Mouse (Mus musculus): Measurements from ENCODE around the gene Rtn4rl2.

The Rtn4rl2 gene

DNA sequence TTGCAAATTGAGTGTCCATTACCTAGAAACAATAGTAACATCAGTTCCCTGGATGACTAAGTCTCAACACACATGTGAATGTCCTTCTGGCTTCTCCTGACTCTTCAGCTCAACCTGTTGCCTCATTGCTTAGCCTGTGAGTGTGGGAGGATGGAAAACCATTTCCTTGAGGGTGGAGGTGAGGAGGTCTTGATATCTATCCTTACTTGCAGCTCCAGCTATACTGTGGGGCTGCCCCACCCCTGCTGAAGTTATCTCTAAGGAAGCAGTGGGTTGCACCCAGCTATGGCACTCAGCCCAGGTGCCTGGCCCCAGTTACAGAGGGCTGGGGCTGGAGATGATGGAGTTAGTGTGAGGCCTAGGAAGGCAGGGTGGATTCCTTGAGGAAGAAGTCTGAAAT is 44.6 kb downstream of the Rtn4rl2 start:
- DNase-seq = no peak

DNA sequence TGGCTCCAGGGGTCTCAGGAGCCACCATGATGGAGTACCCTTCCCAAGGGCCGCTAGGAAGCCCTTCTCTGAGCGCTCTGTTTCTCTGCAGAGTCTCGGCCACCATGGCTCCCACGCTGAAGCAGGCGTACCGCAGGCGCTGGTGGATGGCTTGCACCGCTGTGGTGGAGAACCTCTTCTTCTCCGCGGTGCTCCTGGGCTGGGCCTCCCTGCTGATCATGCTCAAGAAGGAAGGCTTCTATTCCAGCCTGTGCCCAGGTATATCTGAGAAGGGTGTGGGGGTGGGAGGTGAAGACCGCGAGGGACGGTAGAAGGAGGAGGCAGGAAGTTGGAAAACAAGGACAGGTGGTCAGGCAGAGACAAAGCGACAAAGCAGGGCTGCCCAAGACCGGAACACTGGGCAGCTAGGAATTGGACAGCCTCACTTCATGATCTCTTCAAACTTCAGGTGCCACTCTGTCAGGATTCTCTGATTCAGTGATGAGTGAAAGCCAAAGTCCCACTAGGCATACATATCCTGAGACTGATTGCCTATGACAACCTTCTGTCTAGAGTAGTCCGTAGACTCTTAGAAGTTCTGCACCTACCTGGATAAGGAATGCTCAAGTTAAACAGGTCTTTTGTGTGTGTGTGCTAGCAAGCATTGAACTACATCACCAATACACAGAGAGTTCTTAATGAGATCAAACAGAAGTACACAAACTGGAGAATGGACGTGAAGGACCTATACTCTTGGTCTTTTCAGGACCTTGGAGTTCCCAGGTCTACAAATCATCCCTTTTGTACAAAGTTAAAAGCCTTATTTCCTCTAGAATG is 45.6 kb downstream of the Rtn4rl2 start:
- DNase-seq = no peak

DNA sequence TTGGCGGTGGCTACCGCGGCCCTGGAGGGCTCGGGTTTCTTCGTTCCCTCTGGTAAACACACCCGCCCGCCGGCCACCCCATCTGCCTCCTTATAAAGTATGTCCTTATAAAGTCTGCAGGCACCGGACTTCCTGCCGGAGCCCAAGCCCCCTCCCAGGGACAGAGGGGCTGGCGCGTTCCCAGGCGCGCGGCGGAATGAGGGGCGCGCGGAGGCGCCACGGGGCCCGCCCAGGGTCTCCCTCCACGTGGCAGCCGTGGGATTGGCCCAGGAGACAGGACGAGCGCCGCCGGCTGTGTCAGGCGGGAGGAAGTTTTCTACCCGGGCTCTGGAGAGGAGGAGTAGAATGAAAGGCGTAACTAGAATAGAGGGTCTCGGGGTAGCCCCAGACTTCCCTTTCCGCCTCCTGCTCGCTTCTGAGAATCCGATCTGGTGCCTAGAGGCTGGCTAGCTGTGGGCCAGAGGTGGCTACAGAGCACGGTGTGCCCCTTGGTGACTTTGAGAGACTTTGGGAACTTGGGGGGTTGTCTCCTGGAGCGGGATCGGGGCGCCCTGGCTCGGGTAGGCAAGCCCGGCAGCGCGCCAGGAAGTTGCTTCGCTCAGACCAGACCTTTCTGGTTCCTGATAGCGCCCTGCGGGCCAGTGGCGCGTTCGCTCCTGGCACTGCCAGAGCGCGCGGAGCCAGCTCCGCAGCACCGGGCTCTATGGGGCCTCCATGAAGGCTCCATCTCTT is 46.3 kb downstream of the Rtn4rl2 start:
- peak; percentile 38 for DNase-seq

DNA sequence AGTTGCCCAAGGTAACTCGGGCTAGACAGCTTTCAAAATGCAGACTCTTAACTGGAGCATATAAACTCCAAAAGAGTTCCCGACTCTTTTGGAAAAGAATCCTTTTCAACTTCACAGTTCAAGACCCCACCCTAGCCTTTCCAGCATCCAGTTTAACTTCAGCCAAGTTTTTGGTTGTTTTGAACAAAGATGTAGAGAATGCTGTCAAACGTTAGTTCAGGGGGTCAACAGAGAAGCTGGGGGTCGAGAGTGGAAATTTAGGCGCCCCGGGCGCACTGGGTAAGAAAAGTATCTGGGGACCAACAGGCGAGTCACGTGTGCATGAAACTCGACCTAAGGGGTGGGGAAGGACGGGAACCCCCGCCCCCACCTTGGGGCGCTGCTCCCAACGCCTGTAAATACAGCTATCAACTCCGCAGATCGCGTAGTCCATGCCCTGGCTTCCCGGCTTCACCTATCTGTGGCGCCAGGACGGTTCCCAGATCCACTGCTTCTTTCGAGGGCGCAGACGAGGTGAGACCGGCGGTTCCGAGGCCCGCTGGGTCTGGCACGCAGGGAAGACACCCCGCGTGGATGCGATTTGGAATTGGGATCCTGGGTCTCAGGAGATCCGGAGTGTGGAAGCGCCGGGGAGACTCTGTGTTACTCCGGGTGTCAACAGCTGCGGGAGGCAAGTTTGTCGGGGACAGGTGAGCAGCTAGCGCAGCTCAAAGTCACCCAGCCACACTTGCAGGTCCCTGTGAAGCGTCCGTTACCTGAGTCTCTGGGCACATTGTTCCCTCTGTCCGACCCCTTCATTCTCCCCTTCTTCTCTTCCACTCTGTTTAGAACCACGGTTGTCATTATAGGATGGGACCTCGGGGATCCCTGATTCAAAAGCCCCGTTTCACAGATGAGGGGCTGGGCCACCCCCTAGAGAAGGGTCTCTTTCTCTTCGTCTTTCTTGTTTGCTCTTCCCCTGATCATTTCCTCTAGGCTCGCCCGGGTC is 47.2 kb downstream of the Rtn4rl2 start:
- DNase-seq = no peak

DNA sequence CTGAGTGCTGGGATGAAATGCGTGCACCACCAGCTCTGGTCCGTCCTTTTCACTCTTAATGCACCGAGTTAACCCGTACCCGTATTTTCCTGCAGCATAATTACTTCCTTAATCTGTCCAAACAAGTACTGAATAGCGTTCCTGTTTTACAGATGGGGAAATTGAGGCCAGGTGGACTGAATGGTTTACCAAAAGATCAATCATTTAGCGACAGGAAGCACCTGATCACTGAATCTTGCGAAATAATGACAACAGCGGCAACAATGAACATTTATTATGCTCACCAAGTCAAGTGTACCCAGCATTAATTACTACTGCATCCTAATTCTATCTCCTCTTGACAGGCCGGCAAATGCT is 47.9 kb downstream of the Rtn4rl2 start, which contains the start of gene Slc43a1:
TSS of gene Slc43a1 (plus strand) at position 258 of the 357 bp plus-strand sequence.
- DNase-seq = no peak

DNA sequence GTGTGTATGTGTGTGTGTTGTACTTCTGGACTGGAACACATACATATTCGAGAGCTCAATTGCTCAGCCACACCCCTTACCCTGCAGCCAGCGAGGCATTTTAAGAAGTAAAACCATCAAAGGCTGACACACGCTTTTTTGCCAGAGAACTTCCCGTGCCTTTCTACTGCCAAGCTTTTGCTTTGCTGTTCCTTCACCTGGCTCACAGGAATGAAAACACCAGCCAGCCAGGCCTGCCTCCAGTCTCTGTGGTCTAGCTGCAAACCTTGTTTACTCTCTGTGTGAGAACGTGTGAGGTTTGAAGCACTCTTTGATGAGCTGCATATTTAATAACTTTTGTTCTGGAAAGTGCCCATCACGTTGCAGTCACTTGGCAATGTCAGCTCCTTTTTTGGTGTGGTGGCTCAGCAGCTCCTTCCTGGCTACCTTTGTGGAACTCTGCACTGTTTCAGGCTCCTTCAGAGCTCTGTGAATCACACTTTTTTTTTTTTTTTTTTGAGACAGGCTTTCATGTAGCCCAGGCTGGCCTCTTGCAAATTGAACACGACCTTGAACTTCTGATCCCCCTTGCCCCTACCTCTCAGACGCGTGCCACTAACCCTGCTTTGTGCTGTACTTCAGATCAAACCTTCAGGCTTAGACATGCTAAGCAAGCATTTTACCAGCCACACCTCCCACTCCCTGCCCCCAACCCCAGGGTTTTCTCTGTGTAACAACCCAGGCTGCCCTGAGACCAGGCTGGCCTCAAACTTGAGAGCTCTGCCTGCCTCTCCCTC is 48.5 kb downstream of the Rtn4rl2 start:
- DNase-seq = no peak

DNA sequence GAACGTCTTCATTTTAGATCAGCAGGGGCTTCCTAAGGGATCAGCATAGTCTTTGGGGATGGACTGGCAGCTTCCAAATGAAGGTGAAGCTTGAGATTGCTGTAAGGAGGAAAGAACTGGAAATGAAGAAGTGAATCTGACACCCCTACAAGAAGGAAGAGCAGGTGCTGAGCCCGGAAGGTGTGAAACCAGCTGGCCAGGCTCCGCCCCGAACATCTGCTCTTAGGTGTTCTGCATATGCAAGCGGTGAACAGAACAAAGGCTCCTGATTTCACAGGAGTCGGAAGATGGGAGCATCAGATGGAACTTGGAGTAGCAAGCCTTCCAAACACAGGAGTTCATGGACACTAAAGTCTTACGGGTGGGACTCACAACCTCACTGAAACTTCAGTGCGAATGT is 49.4 kb downstream of the Rtn4rl2 start:
- no peak for DNase-seq

DNA sequence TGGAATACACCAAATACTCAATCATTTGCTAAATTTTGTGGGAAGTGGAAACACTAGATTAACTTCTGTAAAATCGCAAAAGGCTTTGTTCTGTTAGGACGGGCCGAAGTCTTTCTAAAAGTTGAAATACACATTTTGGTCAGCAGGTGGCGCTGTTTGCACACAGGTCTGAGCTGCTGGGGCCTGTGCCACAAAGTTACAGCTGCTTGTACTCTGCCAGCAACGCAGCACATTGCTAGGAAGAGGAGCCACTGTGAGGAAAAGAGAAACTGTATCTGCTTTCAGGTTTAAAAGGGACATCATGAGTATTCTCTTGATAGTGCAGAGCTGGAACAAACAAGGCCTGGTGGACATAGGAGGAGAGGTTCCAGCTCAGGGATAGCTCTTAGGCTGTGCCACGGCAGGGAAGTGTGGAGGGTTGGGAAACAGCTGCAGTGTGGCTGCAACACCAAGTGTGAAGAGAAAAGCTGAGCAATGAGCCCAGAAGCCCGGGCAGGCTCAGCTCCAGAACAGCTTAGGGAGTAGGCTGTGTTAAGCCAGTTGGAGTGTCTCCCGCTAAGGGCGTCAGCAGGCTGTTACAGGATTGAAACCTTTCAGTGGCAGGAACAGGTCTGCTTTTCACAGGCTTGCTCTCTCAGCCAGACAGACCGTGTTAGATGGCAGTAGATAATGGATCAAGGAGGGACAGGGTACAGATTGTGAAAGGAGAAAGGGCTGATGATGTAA is 54.7 kb downstream of the Rtn4rl2 start:
- peak; percentile 81 for DNase-seq

DNA sequence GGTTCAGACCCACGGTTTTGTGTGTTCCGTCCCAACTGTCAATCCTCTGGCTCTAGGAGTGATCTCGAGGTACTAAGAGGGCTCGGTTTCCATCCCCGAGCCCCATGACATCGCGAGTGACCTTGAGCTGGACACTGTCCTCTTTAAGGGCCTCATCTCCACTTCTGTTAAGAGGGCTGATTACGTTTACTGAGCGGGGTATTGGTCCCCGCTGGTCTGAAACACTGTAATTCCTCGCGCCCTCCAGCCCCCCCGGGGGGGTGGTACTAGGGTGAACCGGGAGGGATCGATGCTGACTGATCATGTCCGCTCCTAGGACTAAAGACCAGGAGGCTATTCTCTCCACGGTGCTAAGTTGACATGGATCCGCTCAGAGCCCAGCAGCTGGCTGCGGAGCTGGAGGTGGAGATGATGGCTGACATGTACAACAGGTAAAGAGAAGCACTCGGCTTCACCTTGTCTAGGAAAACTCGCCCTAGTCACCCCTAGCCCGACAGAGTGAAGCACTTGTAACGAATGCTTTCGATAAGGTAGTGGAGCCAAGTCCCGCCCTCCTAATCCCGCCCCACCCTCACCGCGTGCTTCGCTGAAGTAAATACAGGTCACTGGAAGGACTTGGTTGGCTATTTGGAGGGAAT is 59.1 kb downstream of the Rtn4rl2 start:
- DNase-seq = no peak

DNA sequence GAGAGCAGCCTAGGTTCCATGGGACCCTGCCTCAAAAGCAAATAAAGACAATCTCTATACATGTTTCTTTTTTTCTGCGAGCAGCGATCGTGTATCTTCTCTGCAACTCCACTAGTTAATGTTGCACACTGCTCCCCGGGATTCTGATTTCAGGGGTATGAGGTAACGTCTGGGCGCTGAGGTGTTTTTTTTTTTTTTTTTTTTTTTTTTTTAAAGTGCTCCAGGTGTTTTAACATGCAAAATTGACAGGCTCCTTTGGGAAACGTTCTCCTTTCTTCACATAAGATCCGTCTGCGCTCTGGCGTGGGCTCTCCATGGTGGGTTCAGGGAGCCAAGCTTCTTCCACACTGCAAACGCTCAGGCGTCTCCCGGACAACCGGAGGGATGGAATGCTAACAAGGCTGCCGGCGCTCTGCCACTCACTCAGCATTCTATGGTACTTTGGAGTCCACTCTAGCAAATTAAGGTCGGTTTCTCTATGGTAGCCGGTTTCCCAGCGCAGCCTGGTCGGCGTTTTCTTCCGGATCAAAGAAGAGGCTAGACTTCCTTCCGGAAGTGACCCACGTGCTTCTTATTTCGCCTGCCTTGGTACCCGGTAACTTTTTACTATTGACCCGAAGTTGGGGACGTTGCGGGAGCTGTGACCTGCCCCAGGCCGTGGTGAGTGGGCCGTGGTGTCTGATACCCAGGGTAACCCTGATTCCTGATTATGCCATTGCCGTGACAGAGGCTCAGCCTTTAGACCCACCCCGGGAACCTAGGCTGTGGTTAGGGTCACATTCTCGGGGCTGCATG is 59.8 kb downstream of the Rtn4rl2 start, which contains the start of gene Timm10:
TSS of gene Timm10 (plus strand) at position 510 of the 795 bp plus-strand sequence.
- peak; percentile 82 for DNase-seq

DNA sequence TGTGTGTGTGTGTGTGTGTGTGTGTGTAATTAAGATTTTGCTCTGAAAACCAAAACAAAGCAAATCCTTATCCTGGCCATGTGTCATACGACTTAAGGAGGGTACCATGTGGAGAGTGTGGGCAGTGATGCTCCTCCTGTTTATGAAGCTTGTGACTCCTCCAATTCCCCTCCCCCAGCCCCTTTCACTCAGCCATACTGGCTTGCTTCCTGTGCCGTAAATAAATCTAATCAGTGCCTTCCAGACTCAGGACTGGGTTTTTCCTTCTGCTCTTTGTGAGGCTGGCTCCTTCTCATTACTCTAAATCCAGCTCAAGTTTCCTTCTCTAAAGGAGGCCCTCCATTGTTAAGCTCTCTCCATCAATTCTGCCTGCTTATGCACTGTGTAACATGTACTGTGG is 63.3 kb downstream of the Rtn4rl2 start:
- no peak for DNase-seq

DNA sequence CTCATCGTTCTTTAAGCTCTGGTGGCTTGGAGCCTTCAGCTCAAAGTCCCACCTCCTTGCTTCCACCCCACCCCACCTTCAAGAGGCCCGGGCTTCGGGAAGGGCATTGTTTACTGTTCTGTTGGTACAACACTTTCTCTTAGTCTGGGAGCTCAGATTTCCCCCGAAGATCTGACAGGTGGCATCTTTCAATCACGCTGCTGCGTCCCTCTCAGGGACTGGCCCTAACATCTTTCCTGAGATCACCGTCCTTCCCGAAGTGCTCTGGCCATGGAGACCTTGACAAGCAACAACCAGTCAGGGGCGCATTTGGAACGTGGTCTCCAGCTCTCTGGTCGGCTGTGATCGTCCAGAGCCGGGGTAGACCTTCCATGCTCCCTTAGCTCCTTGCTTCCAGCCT is 64.0 kb downstream of the Rtn4rl2 start, which contains the start of gene Smtnl1:
TSS of gene Smtnl1 (minus strand) at position 101 of the 400 bp plus-strand sequence.
- no peak for DNase-seq

Measured in right cerebral cortex, postnatal 14 days (tissue).